Mouse (Mus musculus): ENCODE data around the gene Clcf1.

The Clcf1 gene

GRCm38 (mm10) chr19:4214071-4214770 lies at the start of gene Clcf1, which contains the start of gene AC109138.7:
Gene Clcf1, plus strand, starts transcription at chr19:4214238.
Gene AC109138.7, plus strand, starts transcription at chr19:4214357.
- peak; percentile 59 to 66 for DNase-seq

- no peak for DNase-seq
These were observed 49.3 kb upstream of the Clcf1 start for GRCm38 (mm10) chr19:4164721-4165120.

GRCm38 (mm10) chr19:4166678-4167476 lies 47.2 kb upstream of the Clcf1 start:
- DNase-seq: no peak

- peak; percentile 99 to 100 for DNase-seq
These were observed 44.7 kb upstream of the Clcf1 start for GRCm38 (mm10) chr19:4169378-4169784.

- no peak for DNase-seq
These were observed 44.2 kb upstream of the Clcf1 start for GRCm38 (mm10) chr19:4169810-4170209.

GRCm38 (mm10) chr19:4170723-4171392 lies 43.2 kb upstream of the Clcf1 start:
- DNase-seq: no peak

- DNase-seq: no peak
These were observed 42.4 kb upstream of the Clcf1 start for GRCm38 (mm10) chr19:4171393-4172290.

- DNase-seq: no peak
These were observed 41.1 kb upstream of the Clcf1 start for GRCm38 (mm10) chr19:4172925-4173324.

GRCm38 (mm10) chr19:4175368-4175947 lies 38.6 kb upstream of the Clcf1 start, which contains the start of gene Carns1:
Gene Carns1, minus strand, starts transcription at chr19:4175479.
- DNase-seq: peak in 1 of 2 experiments; percentile 14

GRCm38 (mm10) chr19:4180411-4180810 lies 33.6 kb upstream of the Clcf1 start:
- DNase-seq: no peak

GRCm38 (mm10) chr19:4181892-4182291 lies 32.1 kb upstream of the Clcf1 start:
- no peak for DNase-seq

- no peak for DNase-seq
These were observed 30.3 kb upstream of the Clcf1 start for GRCm38 (mm10) chr19:4183689-4184088.

- DNase-seq: peak; percentile 84 to 88
These were observed 28.8 kb upstream of the Clcf1 start for GRCm38 (mm10) chr19:4184976-4185975.

- no peak for DNase-seq
These were observed 26.7 kb upstream of the Clcf1 start for GRCm38 (mm10) chr19:4187303-4187702.

GRCm38 (mm10) chr19:4189051-4189620 lies 24.9 kb upstream of the Clcf1 start:
- DNase-seq: peak; percentile 47 to 62

GRCm38 (mm10) chr19:4190831-4191334 lies 23.2 kb upstream of the Clcf1 start, which contains the start of gene Tbc1d10c:
Gene Tbc1d10c, minus strand, starts transcription at chr19:4191284.
- peak; percentile 88 to 96 for DNase-seq

GRCm38 (mm10) chr19:4191528-4192250 lies 22.3 kb upstream of the Clcf1 start, which contains the start of gene Ppp1ca:
Gene Ppp1ca, plus strand, starts transcription at chr19:4192065.
- DNase-seq: peak; percentile 97 to 99

- DNase-seq: no peak
These were observed 21.6 kb upstream of the Clcf1 start for GRCm38 (mm10) chr19:4192251-4192985.
